Mouse (Mus musculus) mouse trophoblast stem cell (cell line): ENCODE data around the gene Stau1.

Source experiments
- in situ Hi-C, 2 experiments: fragments of 300-500 bp; cut with MseI, MboI; formaldehyde crosslinking; loops; 2 replicates in 1 of 2; 3 replicates in 1 of 2; pipeline ENCODE4 v1.15.1; 2025

The Stau1 gene

DNA sequence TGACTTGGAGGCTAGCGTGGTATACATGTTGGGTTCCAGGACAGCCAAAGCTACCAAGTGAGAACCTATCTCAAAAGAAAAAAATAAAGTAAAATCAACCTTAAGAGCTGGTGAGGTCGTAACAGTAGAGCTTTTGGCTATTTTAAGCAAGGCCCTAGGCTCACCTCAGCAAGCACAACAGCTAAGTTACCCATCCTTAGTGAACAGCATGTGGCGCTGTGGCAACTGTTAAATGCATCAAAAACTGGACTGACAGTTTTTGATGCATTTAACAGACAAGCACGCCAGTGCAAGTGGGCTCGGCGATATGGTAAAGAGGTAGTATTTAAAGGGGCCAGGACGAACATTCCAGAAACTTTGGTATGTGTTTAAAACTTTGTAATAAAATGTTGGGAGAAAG lies 5.2 kb downstream of the Stau1 start:
- in situ Hi-C loops, result no loop called here

DNA sequence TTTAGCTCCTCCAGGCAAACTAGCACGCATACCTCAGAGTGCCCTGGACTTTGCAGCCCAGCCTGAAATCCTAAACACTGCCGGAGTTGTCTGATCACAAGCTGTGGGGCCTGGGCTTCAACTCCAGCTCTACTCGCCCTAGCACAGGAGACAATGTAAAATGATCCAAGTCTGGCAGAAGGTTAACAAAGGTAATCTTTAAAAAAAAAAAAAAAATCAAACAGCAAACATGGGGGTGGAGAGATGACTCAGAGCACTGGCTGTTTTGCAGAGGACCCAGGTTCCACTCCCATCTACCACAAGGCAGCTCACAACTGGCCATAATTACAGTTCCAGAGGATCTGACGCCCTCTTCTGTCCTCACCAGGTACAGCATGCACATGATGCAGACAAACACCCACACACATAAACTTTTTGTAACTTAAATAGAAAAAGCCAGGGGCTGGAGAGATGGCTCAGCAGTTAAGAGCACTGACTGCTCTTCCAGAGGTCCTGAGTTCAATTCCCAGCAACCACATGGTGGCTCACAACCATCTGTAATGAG lies 12.7 kb downstream of the Stau1 start:
- in situ Hi-C loops, result no loop called here

DNA sequence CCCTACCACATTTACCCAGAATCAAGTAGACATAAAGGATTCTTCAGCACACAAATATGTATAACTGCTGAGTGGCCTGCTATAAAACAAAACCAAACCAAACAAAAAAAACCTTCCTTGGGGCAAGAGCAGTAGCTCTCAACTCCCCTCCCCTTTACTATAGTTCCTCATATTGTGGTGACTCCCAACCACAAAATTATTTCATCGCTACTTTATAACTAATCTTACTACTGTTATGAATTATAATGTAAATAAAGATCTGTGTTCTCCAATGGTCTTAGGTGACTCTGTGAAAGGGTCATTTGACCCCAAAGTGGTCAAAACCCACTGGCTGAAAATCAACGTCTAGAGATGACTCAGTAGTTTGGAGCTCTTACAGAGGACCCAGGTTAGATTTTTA lies 15.9 kb downstream of the Stau1 start:
- in situ Hi-C loops, result no loop called here

DNA sequence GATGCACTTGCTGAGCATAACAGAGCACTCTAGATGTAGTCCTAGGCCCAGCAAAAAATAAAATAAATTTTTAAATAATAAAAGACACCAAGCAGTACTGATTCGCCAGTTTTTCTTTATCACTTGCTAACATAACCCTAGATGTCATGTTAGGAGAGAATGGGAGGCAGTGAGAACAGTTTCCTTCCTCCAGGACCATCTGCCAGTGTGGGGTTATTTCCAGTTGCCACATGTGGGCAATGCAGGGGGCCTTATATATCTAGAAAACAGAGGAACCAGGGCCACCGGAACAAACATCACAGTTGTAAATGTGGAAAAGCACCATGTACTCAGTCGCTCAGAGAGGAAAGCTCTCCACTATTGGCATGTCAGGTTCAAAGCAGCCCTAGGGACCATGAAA lies 18.6 kb downstream of the Stau1 start:
- in situ Hi-C loops, result no loop called here

DNA sequence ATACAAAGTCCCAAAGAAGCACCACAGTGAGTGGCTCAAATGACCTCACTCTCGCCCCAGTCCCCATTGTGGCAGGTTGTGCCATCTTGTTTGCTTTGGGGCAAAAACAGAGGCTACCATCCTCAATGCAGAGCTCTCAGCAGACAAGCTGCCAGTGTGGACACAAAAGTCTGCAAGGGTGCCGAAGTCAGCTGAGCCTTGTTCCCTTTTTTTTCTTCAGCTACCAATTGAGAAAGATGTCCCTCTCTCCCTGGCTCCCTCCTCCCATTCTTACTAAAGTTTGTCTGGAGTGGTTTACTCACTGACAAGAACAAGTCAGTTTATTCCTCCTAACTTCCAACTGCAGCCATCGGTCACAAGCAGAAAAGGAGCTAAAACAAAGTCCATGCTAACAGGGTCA lies 19.7 kb downstream of the Stau1 start:
- in situ Hi-C loops, result no loop called here

DNA sequence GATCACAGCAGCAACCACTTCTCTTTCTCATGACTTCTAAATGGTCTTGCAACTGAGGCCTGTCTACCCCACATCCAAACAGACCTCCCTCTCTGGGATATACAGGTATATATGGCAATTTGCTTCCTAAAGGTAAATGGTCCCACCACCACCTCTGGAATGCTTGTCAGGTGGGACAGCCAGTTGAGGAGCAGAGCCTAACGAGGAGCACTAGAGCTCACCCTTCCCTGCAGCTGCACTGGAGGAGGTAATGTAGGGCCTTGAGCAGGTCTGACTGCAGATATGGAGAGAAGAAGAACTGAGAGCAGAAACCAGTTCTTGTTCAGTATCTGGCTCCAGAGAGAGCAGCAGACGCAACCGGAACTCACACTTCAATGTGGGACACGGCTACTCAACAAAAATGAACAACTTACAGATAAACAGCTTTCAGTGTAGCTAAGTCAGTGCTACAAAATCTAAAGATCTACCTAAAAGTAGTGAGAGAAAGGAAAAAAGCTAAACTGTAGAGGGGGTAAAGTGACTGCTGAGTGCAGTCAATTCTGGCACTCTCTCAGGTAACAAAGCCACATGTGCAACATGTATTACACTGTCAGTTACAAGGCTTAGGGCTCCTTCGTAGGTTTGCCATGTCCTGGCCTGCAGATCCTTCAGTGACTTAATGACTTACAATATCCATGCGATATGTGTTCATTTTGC lies 21.8 kb downstream of the Stau1 start:
- in situ Hi-C loops, result no loop called here

DNA sequence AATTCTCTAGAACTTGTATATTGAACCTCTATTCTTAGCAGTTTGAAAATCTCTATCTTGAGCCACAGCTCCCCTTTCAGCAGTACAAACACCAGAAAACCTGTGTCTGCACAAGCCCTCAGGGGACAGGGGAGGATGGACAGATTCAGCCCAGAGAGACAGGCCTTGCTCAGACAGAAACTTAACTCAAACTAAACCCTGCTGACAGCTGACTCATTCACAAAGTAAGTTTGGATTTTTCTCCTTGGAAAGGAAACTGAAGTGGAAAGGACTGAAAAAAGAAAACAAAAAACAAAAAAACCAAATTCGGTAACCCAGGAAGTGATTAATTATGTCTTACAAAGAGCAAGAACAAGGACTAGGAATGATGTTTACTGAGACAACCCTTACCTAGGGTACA lies 22.9 kb downstream of the Stau1 start:
- in situ Hi-C loops, result no loop called here

DNA sequence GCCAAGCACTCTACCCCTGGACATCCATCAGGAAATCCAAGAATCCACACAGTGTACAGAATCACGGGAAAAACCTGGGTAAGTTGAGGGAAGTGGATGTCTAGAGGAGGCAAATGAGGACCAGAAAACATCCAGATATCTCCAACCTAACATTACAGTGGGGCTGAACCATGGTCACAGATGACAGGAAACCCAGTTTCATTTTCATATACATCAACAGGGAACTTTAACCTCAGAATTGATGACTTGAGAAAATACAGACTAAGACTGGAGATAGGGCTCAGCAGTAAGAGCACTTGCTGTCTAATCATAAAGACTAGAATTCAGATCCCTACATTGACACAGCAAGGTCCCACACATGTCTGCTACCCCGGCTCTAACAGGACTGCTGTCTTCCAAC lies 31.3 kb downstream of the Stau1 start:
- in situ Hi-C loops, result no loop called here

DNA sequence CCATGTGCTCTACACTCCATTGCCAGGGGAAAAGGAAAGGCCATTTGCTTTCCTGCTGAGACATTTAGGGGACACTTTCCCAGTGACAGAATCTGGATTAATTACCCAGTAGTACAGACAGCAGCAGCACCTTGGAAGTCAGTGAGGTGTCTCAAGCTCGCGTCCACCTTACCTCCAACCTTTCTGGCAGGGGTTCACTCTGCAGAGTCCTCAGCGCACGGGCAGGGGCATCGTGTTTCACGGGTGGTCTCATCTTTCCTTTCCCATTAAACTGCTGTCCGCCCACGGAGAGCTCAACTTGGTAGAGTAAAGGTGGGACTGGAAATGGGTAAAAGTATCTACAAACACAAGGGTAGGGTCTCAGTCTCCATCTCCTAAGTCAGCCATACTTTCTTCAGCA lies 32.8 kb downstream of the Stau1 start:
- in situ Hi-C loops, result no loop called here

DNA sequence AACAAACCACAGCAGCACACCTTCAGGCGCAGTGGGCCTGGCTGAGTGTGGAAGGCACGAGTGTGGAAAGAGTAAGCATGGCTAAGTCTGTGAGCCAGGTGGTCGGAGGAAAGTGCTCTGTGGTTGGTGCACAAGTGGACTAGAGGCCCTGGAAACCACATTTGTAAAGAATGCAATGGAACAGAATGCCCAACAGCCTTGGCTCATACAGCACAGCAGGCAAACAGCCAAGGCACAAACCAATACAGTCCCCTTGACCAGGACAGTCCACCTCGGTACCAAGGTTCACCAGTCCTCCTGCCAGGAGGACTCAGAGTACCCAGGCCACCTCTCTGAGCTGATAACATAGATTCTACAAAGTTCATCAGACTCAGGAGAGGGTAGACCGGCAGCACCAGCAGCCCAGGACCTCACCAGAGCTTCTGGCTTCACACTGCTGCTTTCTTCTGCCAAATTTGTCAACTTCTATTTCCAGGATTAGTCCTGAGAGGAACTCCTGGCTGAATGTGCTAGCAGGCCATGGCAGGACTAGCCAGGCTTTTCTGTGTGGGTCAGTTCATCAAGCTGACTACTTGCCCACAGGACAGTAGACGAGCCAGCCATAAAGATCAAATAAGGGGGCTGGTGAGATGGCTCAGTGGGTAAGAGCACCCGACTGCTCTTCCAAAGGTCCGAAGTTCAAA lies 35.3 kb downstream of the Stau1 start:
- in situ Hi-C loops, result no loop called here

DNA sequence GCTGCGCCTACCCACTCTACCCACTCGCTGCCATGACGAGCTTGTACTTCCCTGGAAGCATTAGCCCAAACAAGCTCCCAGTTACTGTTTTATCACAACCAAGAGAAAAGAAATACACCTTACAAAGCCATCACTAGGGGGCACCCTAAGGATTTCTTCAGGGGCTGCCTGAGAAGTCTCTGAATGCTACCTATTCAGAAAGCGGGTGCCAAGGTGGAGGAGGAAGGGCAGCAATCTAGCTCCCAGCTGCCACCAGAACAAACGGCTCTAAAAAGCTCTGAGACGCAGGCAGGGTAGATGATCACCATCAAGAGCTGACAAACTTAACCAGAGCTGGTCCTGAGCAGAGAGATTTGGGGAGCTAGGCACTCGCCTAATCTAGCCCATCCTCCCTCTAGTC lies 39.3 kb downstream of the Stau1 start:
- in situ Hi-C loops, result no loop called here

DNA sequence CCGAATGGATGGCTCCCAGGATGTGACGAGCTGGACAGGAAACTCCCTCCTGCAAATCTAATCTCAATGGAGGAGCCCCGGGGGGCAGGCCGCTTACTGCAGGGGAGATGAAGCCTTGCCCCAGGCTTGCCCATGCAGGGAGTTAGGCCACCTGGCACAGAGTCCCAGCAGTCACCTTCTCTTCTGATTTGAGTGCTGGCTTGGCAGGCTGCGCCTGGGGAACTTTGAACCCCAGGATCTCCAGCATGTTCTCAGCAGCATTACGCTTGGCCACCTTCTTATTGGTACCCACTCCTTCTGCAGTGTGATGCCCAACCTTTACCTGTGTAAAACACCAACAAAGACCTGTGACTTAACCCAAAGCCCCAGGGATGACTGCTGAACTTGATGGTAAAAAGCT lies 43.9 kb downstream of the Stau1 start:
- in situ Hi-C loops, result no loop called here

DNA sequence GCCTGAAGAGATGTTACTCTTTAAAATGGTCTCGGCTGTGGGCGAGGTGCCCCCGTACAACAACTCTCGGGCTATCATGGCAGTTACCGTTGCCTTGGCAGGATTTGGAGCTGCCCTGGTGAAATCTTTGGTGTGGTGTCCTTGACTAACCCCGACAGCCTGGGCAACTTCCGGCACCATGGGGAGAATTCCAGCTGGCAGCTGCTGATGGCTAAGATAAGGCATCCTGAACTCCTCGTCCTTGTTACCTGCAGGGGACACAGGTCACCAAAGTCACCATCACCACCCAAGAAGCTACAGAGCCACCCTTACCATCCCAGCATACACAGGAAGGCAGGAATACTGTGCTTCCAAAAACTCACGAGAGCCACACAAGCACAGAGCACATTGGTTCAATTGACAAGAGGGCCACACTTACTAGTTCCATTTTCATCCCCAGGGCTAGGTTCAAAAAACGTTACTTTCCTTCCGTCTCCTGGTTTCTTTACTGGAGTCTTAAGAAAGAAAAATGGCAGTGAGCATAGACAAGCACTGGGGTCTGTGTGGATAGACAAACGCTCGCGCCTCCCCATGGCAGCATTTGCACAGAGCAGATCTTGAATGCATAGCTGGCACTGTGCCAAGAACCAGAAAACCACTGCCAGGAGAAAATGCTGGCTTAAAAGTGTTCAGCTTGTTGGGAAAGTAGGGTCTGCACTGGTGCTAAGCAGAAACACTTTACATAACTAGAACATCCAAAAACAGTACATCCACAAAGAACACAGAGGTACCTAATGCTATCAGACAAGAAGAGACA lies 45.0 kb downstream of the Stau1 start:
- in situ Hi-C loops, result no loop called here

DNA sequence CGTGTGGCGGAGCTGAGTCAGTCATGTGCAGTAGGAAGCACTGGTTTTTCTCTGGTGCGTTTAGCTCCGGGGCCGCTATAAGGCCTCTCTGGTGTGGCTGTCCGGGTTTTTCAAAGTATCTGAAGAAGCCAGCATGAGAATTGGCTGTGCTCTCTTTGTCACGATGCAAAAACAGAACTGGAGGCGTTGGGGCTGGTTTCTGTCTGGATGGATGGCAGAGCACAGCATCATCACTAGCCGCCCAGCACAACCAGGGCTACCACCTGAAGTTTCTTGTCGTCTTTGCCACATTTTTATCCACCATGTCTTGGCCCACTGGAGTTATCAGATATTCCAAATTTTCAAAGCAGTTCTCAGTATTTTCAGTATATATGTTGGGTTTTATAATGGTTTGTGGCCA lies 47.2 kb downstream of the Stau1 start:
- in situ Hi-C loops, result no loop called here

DNA sequence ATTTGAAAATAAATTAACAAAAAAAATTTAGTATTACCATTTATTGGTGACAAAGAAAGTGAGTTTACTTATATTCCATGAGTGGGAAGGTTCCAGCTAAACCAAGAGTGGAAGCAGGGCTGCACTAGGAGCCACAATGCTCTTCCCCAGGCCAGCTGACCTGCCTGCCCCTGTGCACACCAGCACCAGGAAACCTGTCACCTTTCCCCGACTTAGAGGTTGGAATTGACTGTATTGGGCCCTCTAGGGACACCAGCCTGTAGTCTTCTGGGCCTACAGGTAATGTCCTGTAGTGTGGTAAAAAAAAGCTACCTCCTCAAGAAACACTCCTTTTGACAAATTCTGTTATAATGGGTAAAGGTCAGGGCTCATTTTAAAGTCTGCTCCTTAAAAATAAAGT lies 47.9 kb downstream of the Stau1 start:
- in situ Hi-C loops, result no loop called here

DNA sequence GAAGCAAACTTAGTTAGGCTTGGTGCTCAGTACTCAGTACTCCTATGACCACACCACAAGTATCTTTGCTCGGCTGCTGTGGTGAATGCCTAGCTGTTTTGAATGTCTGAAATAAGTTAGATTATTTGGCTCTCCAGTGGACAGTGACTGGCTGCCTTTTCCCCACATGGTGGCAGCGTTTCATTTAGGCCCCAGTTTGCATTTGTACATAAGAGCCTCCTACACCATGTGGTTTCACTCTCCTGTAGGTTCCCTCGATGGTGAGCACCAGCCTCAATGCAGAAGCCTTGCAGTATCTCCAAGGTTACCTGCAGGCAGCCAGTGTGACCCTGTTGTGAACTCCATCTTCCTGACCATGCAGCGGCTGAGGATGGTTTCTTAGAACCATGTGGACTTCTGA lies 50.6 kb downstream of the Stau1 start:
- in situ Hi-C loops, result no loop called here

DNA sequence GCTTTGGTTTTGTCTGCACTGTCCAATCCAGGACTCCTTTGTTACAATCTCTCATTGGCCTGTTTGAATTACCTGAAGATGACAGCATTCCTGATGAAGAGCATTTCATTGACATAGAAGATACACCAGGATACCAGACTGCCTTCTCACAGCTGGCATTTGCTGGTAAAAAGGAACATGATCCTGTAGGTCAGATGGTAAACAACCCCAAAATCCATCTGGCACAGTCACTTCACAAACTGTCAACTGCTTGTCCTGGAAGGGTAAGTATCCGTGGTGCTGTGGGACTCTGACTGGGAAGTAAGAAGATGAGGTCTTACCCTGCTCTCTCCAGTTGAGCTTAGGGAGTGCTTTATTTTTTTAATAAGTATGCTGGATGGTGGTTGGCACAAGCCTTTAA lies 51.8 kb downstream of the Stau1 start:
- in situ Hi-C loops, result no loop called here

DNA sequence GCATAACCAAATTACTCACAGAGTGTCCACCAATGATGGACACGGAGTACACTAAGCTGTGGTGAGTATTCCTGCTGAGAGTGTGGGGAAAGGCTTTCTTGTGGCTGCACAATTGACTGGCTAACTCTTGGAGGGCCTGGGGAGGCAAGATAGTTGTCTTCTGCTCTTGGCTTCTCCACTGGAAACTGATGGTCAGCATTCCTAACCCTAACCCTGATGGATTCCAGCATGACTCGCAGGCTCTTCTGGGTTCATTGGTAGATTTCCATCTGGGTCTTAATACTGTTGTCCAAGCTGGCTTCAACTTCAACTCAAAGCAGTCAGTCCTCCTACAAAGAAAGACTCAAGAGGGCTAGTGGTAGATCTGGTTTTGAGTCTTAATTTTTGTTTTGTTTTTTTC lies 53.0 kb downstream of the Stau1 start:
- in situ Hi-C loops, result no loop called here

DNA sequence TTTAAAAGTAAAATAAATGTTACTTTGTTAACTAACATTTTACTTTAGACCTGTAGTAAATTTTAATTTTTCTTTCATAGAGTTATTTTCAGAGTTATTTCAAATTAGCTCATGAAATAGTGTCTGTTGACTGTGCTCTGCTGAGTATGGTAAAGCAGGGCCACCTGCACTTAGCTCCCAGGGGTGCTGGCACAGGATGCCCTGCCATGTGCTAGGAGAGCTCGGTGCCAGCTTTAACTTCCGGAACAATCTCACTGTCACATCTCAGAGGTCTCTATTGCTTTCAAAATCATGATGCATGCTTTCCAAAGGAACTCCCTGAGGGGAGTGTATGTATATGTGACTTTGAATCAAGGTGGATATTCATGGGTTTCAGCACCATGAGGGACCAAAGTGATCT lies 59.9 kb downstream of the Stau1 start:
- in situ Hi-C loops, result no loop called here

DNA sequence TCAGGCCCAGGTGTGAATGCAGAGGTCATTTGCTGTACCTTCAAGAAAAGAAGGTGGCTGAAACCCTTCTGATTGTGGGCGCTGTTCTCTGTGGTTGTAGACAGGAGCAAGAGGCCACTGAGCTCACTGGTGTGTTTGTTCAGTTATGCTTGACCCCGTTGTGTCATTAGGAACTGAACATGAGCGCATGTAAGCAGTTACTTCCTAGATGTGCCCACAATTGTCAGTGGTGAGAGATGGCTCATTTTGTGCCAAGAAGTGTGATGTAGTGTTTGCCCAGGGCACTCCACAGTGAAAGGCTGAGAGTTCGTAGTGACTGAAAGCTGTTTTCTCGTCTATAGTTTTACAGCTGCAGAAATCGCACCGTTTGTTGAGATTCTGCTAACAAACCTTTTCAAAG lies 60.5 kb downstream of the Stau1 start:
- in situ Hi-C loops, result no loop called here

DNA sequence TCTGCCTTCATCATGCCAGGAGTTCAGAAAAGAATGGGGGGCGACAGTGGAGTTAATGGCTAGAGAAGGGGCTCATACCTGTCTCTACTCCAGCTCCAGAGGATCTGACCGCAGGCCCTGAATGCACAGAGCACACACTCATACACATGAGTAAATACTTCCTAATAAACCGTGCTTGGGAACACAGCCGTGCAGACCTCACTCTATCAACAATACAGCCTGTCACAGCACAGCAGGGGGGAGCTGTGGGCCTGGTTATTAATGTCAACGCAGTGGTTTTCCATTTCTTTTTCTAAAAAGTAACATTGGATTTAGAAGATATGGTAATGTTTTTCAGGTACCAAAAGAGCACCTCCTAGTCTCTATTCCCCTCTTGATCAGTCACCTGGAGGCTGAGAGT lies 61.7 kb downstream of the Stau1 start:
- in situ Hi-C loops, result no loop called here

DNA sequence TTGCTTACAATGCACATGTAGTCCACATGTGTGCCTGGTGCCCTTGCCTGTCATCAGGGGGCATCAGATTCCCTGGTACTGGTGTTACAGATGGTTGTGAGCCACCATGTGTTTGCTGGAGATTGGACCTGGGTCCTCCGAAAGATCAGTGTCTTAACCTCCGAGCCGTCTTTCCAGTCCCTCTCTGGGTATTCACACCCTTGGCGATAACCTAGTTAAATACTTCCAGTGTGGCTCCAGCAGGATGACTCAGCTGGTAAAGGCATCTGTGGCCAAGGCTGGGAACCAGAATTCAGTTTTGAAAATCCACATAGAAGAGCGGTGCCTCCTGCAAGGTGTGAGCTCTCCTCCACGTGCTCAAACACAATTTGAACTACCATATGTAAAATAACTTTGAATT lies 62.2 kb downstream of the Stau1 start:
- in situ Hi-C loops, result no loop called here

DNA sequence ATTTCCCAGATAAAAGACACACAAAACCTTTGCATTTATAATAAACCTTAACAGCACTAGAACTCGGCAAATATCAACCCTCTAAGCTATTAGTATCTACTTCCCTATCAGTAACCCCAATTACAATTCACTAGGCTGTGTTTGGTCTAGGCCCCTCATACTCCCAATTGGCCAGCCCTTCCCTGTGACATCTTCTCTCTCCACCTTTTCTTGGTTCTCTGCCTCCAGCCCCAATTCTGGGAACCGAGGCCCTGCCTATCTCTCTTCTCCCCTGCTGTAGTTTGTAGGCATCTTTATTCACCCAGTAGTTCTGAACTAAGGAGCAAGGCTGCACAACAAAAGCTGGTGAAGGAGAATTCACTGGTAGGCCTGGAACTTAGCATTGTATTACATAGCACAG lies 72.1 kb downstream of the Stau1 start:
- in situ Hi-C loops, result no loop called here
